Mouse (Mus musculus) heart, postnatal 0 days (tissue): ENCODE data around the gene Pkp1.

ENCODE experiments used
- CTCF ChIP-seq: IDR thresholded peaks from 2 replicates; pipeline ENCODE4 v1.5.1; 2016; ENCODE audit warnings: antibody characterized with exemption, control low read depth, low read depth
- EP300 ChIP-seq: IDR thresholded peaks from 2 replicates; pipeline ENCODE4 v1.6.1; 2016; ENCODE audit warnings: antibody characterized with exemption, low read depth

DNA sequence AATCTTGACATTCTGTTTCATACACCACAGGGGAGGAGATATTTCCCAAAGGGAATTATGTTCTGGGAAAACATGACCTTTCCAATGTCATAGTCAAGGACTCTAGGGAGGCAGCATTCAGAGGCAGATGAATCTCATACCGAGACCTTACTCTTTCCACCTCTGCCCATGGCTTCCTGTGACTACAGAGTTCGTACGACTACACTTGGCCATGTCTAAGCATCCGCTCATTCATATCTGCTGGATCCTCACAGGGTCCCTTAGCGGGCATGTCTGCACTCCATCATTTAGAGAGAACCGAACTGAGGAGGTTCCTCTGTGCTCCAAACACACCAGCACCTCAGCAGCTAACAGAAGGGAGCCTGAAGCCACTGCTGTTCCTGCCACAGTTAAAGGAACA, 79.9 kb downstream of the Pkp1 start:
- TF ChIP-seq CTCF: no peak
- no peak; the same call in 1 of the 2 replicates for TF ChIP-seq EP300
